Mouse (Mus musculus): ENCODE measurements at regions not wholly inside any gene's neighbourhood (a gene's known extent, or its start where the extent isn't known, plus 50 kb on each side); places are given as distances from the start of the nearest gene placed in this dataset.

DNA sequence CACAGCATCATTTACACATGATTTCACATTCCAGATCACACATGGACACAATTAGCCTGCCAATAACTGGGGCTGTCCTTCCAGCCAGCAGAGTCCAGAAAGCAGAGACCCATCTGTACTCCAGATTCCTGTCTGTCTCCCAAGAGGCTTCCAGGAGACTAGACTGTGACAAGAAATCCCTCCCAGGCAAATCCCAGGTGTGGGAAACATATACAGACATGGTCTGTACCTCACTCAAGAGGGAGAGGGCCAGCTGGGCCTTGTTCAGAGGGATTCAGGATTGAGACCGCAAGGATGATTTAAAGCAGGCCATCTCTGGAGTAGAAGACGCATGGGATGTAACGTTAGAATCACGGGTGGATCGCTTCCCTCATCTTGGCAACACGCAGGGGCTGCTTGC is 182.7 kb upstream of the Prr30 start:
- ATAC-seq (ENCODE audit: low FRiP score): no peak
- 70% methylated on average over 6 of the region's 6 CpGs for WGBS
- H3K4me1 ChIP-seq: peaks cover 6% of the 10 kb centered on the region; the same call in 1 of the 2 replicates

DNA sequence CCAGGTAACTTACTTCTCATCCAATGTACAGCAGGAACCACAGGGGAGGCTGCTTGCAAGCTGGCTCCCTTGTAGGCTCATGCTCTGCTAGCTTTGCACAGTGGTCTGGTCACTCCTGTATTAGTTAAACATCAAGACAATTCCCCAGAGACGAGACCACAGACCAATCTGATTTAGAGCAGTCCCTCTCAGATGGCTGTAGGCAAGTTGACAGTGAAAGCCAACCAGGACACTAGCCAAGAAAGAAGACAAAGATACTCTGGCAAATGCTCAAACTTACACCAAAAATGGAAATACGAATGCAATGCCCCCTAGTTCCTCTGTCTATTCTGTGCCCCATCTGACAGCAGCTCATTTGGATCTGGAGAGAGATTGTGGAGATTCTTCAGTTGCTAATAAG is 181.8 kb upstream of the Prr30 start:
- Histone ChIP-seq H3K4me2 (replicated peaks) (no peak overlapping the region), H3K36me3 (no peaks in the 10 kb centered on the region), H3K4me3 (no peak overlapping the region), H3K4me1 (peaks cover 9% of the 10 kb centered on the region; the same call in 1 of the 2 replicates), H3K27ac (no peak overlapping the region), H3K9ac (no peak overlapping the region), H3K27me3 (0 out of 2 replicates have a peak, but pooled peaks cover 3% of the 10 kb centered on the region), H3K9me3 (replicated peaks) (no peaks in the 10 kb centered on the region)
- 82% methylated on average over 2 of the region's 2 CpGs for WGBS
- no peak for ATAC-seq (ENCODE audit: low FRiP score)

More for the DNA sequence above, 182.7 kb upstream of the Prr30 start:
- H3K36me3 ChIP-seq: no peaks in the 10 kb centered on the region
- H3K27ac ChIP-seq: no peak overlapping the region
- H3K4me2 ChIP-seq (replicated peaks): no peak overlapping the region
- no peak overlapping the region for H3K9ac ChIP-seq
- H3K9me3 ChIP-seq (replicated peaks): no peaks in the 10 kb centered on the region
- H3K27me3 ChIP-seq: 0 out of 2 replicates have a peak, but pooled peaks cover 3% of the 10 kb centered on the region
- H3K4me3 ChIP-seq: no peak overlapping the region

DNA sequence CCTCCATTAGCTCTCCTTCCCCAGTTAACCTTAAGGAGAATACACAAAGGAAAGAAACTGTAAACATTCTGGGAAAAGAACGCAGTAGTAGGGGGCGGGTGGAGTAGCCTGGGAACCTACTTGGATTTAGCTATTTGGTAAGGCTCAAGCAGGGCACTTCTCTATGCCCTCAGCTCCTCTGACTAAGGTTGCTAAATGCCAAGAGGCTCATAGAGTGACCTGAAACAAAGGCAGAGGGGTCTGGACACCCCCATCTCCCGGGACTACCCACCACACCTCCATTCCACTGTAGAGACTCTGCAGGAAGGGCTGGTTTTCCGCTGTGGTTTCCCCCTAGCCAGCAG is 179.5 kb upstream of the Prr30 start:
- peak; percentile 60 for ATAC-seq (ENCODE audit: low FRiP score)
- no peak overlapping the region for H3K27ac ChIP-seq

DNA sequence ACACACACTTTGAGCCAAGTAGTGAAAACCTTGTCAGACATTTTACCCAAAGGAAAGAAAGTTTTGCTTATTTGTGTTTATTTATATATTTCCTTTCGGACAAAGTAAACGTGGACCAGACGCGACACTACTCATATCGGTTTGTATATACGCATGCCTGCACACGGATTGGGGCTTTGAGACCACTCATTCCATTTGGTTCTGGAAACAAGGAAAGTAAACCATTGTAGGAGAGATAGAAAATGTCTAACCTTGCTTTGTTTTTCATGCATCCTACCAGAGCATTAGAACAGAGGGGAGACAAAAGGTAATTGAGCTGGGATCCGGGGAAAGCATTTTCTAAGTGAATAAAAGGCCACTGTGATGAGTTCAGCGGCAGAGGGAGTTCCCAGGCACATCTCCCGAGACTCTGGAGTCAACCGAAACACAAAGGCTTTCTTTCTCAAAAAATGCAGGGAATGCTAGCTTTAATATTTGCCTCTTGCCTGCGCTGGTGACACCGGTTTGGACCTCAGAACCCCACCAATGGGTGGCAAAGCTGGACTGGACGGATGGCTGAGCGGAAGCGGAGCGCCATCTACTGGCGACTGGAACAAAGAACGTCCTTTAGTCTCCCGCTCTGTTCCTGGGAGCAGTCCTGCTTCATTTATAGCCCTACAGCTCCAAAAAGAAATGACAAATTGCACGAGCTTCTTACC is 179.0 kb upstream of the Prr30 start:
- 0 out of 2 replicates have a peak, but pooled peaks cover 3% of the 10 kb centered on the region for H3K27me3 ChIP-seq
- 21% methylated on average over 21 of the region's 21 CpGs for WGBS
- H3K27ac ChIP-seq: peak overlapping the region; percentile 70; the same call in 1 of the 2 replicates
- peaks cover 16% of the 10 kb centered on the region for H3K4me1 ChIP-seq
- H3K4me2 ChIP-seq (replicated peaks): peak overlapping the region; percentile 51
- ATAC-seq (ENCODE audit: low FRiP score): peak; percentile 90
- no peaks in the 10 kb centered on the region for H3K36me3 ChIP-seq
- no peaks in the 10 kb centered on the region for H3K9me3 ChIP-seq (replicated peaks)
- H3K9ac ChIP-seq: peak overlapping the region; percentile 13; the same call in 1 of the 2 replicates
- H3K4me3 ChIP-seq: peak overlapping the region; percentile 22

More for the DNA sequence above, 179.5 kb upstream of the Prr30 start:
- no peaks in the 10 kb centered on the region for H3K9me3 ChIP-seq (replicated peaks)
- H3K27me3 ChIP-seq: 0 out of 2 replicates have a peak, but pooled peaks cover 3% of the 10 kb centered on the region
- peaks cover 16% of the 10 kb centered on the region for H3K4me1 ChIP-seq
- 0 out of 2 replicates have a peak overlapping the region, but pooled peaks have one; percentile 13 for H3K9ac ChIP-seq
- 35% methylated on average over 4 of the region's 4 CpGs for WGBS
- H3K36me3 ChIP-seq: no peaks in the 10 kb centered on the region
- peak overlapping the region; percentile 51 for H3K4me2 ChIP-seq (replicated peaks)
- H3K4me3 ChIP-seq: no peak overlapping the region

DNA sequence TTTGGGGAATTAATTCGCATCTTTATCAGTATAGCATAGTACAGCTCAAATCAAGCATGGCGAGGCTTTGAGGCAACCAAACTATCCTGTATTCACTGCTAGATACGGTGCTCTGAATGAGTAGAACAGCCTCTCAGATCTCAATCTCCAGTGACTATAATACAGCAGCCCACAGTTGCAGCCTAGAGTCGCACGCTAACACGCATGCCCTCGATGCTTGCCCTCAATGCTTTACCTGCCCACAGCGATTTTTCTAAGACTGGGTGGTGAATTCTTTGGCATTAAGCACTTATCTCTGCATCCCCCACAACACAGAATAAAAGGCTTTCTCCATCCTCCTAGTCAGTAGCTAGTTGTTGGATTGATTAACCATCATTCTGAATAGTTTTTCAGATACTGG is 178.4 kb upstream of the Prr30 start:
- 59% methylated on average over 8 of the region's 8 CpGs for WGBS
- Histone ChIP-seq H3K9me3 (replicated peaks) (no peaks in the 10 kb centered on the region), H3K4me1 (peaks cover 16% of the 10 kb centered on the region), H3K27ac (peak overlapping the region; percentile 70), H3K4me3 (no peak overlapping the region), H3K4me2 (replicated peaks) (peak overlapping the region; percentile 51), H3K36me3 (no peaks in the 10 kb centered on the region), H3K27me3 (0 out of 2 replicates have a peak, but pooled peaks cover 3% of the 10 kb centered on the region), H3K9ac (no peak overlapping the region)
- no peak for ATAC-seq (ENCODE audit: low FRiP score)

DNA sequence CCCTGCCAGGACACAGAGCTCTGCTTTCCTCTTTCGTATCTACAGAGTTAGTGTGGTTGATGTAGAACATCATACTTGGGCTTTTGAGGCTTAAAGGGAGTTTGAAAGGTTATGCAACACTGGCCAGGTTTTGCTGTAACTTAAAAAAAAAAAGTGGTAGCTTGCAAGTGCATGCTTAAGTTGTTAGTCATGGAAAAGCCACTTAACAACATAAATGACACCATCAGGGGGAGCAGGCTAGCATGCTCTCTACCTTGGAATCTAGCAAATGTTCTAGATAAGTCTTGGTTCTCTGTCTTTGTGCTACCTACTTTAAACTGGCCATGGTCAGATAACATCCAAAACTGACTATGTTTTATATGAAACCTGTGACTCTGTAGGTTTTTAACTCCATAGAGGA is 176.6 kb upstream of the Prr30 start:
- WGBS: 76% methylated on average over 1 of the region's 1 CpGs
- H3K4me1 ChIP-seq: peaks cover 16% of the 10 kb centered on the region
- H3K27ac ChIP-seq: no peak overlapping the region
- H3K9me3 ChIP-seq (replicated peaks): no peaks in the 10 kb centered on the region
- no peaks in the 10 kb centered on the region for H3K36me3 ChIP-seq
- ATAC-seq (ENCODE audit: low FRiP score): no peak
- H3K27me3 ChIP-seq: 0 out of 2 replicates have a peak, but pooled peaks cover 3% of the 10 kb centered on the region
- H3K9ac ChIP-seq: no peak overlapping the region
- no peak overlapping the region for H3K4me2 ChIP-seq (replicated peaks)
- no peak overlapping the region for H3K4me3 ChIP-seq

DNA sequence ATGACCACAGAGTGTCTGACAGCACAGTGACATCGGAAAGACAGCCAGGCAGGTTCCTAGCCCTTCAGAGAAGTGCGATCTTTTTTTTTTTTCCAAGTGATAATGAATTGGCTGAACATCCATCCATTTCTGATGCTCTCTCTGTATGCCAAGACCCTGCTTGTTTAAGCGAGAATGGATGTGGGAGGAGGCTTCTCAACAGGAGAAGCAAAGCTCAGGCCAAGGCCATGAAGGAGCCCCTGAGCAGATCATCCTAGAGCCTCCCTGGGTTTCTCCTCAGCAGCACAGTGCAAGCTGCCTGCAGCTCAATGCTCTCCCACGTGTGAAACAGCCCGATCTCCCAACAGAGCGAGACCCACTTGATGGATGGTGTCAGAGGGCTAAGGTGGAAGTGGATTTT is 175.7 kb upstream of the Prr30 start:
- Histone ChIP-seq H3K27me3 (0 out of 2 replicates have a peak, but pooled peaks cover 2% of the 10 kb centered on the region), H3K9me3 (replicated peaks) (no peaks in the 10 kb centered on the region), H3K36me3 (no peaks in the 10 kb centered on the region), H3K4me1 (peaks cover 16% of the 10 kb centered on the region), H3K9ac (no peak overlapping the region), H3K27ac (no peak overlapping the region), H3K4me3 (no peak overlapping the region), H3K4me2 (replicated peaks) (no peak overlapping the region)
- ATAC-seq (ENCODE audit: low FRiP score): no peak
- WGBS: 50% methylated on average over 6 of the region's 6 CpGs

DNA sequence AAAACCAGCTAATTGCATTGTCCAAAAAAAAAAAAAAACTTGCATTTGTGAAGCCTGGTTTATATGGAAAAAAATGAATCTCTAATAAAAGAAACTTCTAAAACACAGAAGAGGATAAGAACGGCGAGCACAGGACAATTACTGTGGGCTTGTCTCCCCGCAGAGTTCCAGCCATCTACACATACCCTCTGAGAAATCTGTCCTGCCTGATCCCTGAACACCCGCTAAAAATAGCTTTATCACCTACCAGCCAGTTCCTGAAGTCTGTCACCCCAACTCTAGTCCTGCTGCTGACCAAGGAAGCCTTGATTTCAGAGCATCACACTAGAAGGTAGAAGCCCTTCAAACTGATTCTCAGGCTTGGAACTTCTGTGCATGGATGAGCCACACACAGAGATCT is 173.7 kb upstream of the Prr30 start:
- Histone ChIP-seq H3K27ac (no peak overlapping the region), H3K9ac (no peak overlapping the region), H3K27me3 (no peaks in the 10 kb centered on the region), H3K4me3 (no peak overlapping the region), H3K4me1 (peaks cover 16% of the 10 kb centered on the region), H3K9me3 (replicated peaks) (no peaks in the 10 kb centered on the region), H3K4me2 (replicated peaks) (no peak overlapping the region), H3K36me3 (no peaks in the 10 kb centered on the region)
- no peak for ATAC-seq (ENCODE audit: low FRiP score)
- WGBS: 94% methylated on average over 4 of the region's 4 CpGs

DNA sequence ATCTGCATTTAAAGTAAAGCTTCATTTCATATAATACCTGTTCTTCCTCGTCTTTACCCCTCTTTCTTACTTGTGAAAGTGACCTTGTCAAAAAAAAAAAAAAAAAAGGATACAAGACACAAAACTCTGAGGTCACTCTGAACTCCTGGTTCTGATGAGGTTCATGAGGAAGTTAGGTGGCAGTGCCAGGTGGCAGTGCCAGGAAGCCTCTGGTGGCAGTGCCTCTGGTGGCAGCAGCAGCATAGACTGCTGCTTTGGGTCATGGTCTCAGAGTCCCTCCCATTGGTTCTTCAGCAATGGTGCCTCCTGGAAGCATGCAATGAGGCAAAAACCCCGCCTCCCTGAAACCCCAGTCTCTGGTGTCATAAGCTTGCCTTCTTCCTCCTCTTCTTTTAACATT is 159.7 kb upstream of the Prr30 start:
- Histone ChIP-seq H3K9me3 (replicated peaks) (no peaks in the 10 kb centered on the region), H3K4me3 (no peak overlapping the region), H3K36me3 (no peaks in the 10 kb centered on the region), H3K27ac (no peak overlapping the region), H3K9ac (no peak overlapping the region), H3K4me1 (no peaks in the 10 kb centered on the region), H3K4me2 (replicated peaks) (no peak overlapping the region), H3K27me3 (no peaks in the 10 kb centered on the region)
- WGBS: 91% methylated on average over 2 of the region's 2 CpGs
- ATAC-seq (ENCODE audit: low FRiP score): no peak

DNA sequence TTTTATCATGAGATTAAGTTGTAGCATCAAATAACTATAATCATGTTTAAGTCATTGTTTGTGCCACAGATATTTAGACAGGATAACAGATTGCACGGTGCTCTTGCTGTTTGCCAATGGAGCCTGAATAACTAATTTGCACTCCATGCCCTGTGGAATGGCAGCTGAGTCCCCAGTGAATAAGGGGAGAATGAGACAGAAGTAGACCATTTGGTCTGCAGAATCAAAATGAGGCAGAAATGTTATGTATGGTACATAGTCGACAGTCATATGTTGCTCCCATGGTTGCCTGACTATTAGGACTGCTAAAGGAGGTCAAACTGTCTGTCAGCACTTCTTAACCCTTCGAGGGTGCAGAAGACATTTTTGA is 152.9 kb upstream of the Prr30 start:
- Histone ChIP-seq H3K36me3 (no peaks in the 10 kb centered on the region), H3K4me3 (no peak overlapping the region), H3K9ac (no peak overlapping the region), H3K9me3 (replicated peaks) (no peaks in the 10 kb centered on the region), H3K4me2 (replicated peaks) (peak overlapping the region; percentile 23; the same call in 1 of the 2 replicates), H3K27ac (peak overlapping the region; percentile 81), H3K4me1 (peaks cover 21% of the 10 kb centered on the region), H3K27me3 (no peaks in the 10 kb centered on the region)
- 13% methylated on average over 3 of the region's 3 CpGs for WGBS
- peak; percentile 78 for ATAC-seq (ENCODE audit: low FRiP score)

DNA sequence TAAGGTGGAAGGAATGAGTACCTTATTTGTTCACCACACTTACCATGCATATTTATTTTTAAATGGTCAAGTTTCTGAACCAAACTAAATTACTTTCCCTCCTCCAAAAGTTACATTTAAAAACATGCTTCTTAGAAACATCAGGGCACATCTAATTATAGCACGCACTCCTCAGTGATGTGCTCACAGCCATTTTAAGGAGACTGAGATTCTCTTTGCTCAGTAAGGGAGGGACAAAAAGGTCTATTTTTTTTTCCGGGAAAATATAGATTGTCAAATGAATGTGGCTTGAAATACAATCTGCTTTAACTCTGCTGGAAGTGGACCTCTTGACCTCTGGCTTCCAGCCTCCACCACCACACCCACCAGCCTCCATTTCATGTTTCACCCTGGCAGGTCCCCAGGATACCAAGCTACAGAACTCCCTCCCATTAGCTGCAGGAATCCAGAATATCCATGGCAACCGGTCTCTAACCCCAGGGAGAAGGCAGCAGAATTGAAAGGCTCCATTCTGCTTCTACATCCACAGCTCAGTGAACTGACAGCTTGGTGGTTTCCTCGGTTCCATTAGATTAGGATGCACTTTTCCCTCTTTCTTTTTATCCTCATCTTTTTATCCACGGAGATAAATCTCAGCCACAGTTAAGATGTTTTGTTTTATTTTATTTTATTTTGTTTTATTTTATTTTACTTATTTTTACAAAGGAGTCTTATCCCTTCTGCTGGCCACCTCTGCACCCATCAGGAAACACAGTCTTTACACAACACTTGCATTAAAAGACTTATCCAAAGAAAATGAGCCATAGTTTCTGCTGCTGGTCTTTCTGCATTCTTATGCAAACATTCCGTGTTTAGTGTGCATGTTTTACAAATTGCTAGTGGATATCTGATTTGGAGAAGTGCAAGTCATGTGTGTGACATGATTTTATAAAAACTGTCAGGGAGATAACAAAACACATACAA is 152.2 kb upstream of the Prr30 start:
- Histone ChIP-seq H3K4me3 (no peak overlapping the region), H3K9ac (no peak overlapping the region), H3K9me3 (replicated peaks) (no peaks in the 10 kb centered on the region), H3K27ac (peak overlapping the region; percentile 81), H3K36me3 (no peaks in the 10 kb centered on the region), H3K4me2 (replicated peaks) (peak overlapping the region; percentile 23), H3K4me1 (peaks cover 21% of the 10 kb centered on the region), H3K27me3 (no peaks in the 10 kb centered on the region)
- 6% methylated on average over 6 of the region's 6 CpGs for WGBS
- peak; percentile 95 for ATAC-seq (ENCODE audit: low FRiP score)

DNA sequence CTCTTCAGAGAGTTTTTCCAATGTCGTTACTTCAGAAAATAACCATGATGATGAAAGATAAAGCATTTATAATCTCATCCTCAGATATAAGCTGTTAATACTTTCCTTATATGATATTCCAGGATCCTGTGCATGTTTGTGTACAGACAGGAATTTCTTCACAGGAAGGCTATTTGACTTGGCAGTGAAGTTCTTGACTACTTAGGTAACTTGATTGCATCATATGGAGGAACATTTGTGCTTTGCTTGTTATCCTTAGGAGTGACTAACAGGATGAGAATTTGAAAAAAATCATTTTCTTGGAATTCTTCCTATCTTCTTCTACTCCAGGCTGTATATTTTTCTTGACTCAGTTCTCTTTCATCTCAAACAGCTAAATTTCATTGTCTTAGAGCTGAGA is 140.2 kb upstream of the Prr30 start:
- H3K9ac ChIP-seq: no peak overlapping the region
- H3K27me3 ChIP-seq: no peaks in the 10 kb centered on the region
- no peak overlapping the region for H3K4me2 ChIP-seq (replicated peaks)
- no peak overlapping the region for H3K4me3 ChIP-seq
- H3K27ac ChIP-seq: no peak overlapping the region
- H3K4me1 ChIP-seq: no peaks in the 10 kb centered on the region
- no peaks in the 10 kb centered on the region for H3K36me3 ChIP-seq
- no peaks in the 10 kb centered on the region for H3K9me3 ChIP-seq (replicated peaks)
- ATAC-seq (ENCODE audit: low FRiP score): no peak
- 92% methylated on average over 1 of the region's 1 CpGs for WGBS

Measured in hindbrain, embryonic 12.5 days (tissue).